Mouse (Mus musculus) bone marrow macrophage, adult 2 months (primary cell): ENCODE results near the gene Gm10775. TPM values are rescaled to one million over a fixed set of nuclear protein-coding genes. Genes with fewer than 3 reads are reported as not detected.

ENCODE experiments used
- H3K27ac ChIP-seq: 2 replicates; pipeline ENCODE4 v1.5.1; 2012; ENCODE audit warnings: low read depth, low read length; ENCODE audit not compliant: insufficient read depth
- H3K4me1 ChIP-seq: 2 replicates; pipeline ENCODE4 v1.6.1; 2012; ENCODE audit warnings: low read length; ENCODE audit not compliant: control insufficient read depth, insufficient read depth
- H3K4me3 ChIP-seq: 2 replicates; pipeline ENCODE4 v1.5.1; 2012; ENCODE audit warnings: mild to moderate bottlenecking, low read length, moderate library complexity; ENCODE audit not compliant: insufficient read depth
- CTCF ChIP-seq: IDR thresholded peaks from 2 replicates; pipeline ENCODE4 v1.5.1; 2012; ENCODE audit warnings: low read depth, mild to moderate bottlenecking, low read length, moderate library complexity
- POLR2A ChIP-seq: IDR thresholded peaks from 2 replicates; pipeline ENCODE4 v1.6.1; 2012; ENCODE audit warnings: mild to moderate bottlenecking, low read depth, low read length, borderline replicate concordance
- polyA plus RNA-seq: library from polyadenylated mRNA; stranded (reverse); fragments of >200 nt; gene quantifications from 2 replicates; pipeline ENCODE4 v1.2.4, GENCODE M21; 2012; ENCODE audit not compliant: missing spikeins, insufficient read depth, insufficient read length

The Gm10775 gene
- polyA plus RNA-seq = not detected in 2 replicates

- no peak for TF ChIP-seq POLR2A
- TF ChIP-seq CTCF = no peak
- no peak within 1 kb of the TSS for H3K4me3 ChIP-seq
- no peak within 1 kb of the TSS for H3K27ac ChIP-seq
- no peaks in the 10 kb centered on the region for H3K4me1 ChIP-seq
Measured at GRCm38 (mm10) chr13:65259239-65259638, at the start of gene Gm10775. Gene Gm10775 (plus strand): TSS chr13:65259539.

- no peak overlapping the region for H3K27ac ChIP-seq
- TF ChIP-seq CTCF (no peak), POLR2A (no peak)
- peaks cover 6% of the 10 kb centered on the region for H3K4me1 ChIP-seq
- H3K4me3 ChIP-seq = no peak overlapping the region
Measured at GRCm38 (mm10) chr13:65225945-65226344, 33.4 kb upstream of the Gm10775 start.

GRCm38 (mm10) chr13:65226657-65227056, 32.7 kb upstream of the Gm10775 start:
- no peak for TF ChIP-seq CTCF
- TF ChIP-seq POLR2A = no peak
- H3K27ac ChIP-seq = no peak overlapping the region
- H3K4me1 ChIP-seq = peaks cover 6% of the 10 kb centered on the region
- no peak overlapping the region for H3K4me3 ChIP-seq

GRCm38 (mm10) chr13:65237211-65237610, 22.1 kb upstream of the Gm10775 start:
- Histone ChIP-seq H3K27ac (no peak overlapping the region), H3K4me1 (no peaks in the 10 kb centered on the region; the same call in 1 of the 2 replicates)
- no peak for TF ChIP-seq POLR2A
- TF ChIP-seq CTCF = no peak

GRCm38 (mm10) chr13:65240509-65241098, 18.7 kb upstream of the Gm10775 start:
- no peak for TF ChIP-seq CTCF
- TF ChIP-seq POLR2A = peak; percentile 17; the same call in 1 of the 2 replicates
- peak overlapping the region; percentile 75 for H3K27ac ChIP-seq
- H3K4me1 ChIP-seq = no peaks in the 10 kb centered on the region; the same call in 1 of the 2 replicates
- H3K4me3 ChIP-seq = peak overlapping the region; percentile 98

More at GRCm38 (mm10) chr13:65237211-65237610, 22.1 kb upstream of the Gm10775 start:
- no peak overlapping the region for H3K4me3 ChIP-seq

GRCm38 (mm10) chr13:65241099-65241626, 18.2 kb upstream of the Gm10775 start:
- Histone ChIP-seq H3K27ac (peak overlapping the region; percentile 75), H3K4me3 (peak overlapping the region; percentile 98), H3K4me1 (no peaks in the 10 kb centered on the region; the same call in 1 of the 2 replicates)
- TF ChIP-seq POLR2A (no peak), CTCF (no peak)

- peak overlapping the region; percentile 98 for H3K4me3 ChIP-seq
- no peaks in the 10 kb centered on the region; the same call in 1 of the 2 replicates for H3K4me1 ChIP-seq
- TF ChIP-seq CTCF (no peak), POLR2A (no peak)
- peak overlapping the region; percentile 75 for H3K27ac ChIP-seq
Measured at GRCm38 (mm10) chr13:65241627-65242318, 17.6 kb upstream of the Gm10775 start.

GRCm38 (mm10) chr13:65242319-65242787, 17.0 kb upstream of the Gm10775 start:
- H3K4me1 ChIP-seq = no peaks in the 10 kb centered on the region; the same call in 1 of the 2 replicates
- TF ChIP-seq CTCF (no peak), POLR2A (no peak)
- peak overlapping the region; percentile 98 for H3K4me3 ChIP-seq
- H3K27ac ChIP-seq = no peak overlapping the region

- Histone ChIP-seq H3K4me1 (no peaks in the 10 kb centered on the region; the same call in 1 of the 2 replicates), H3K27ac (no peak overlapping the region), H3K4me3 (no peak overlapping the region)
- TF ChIP-seq CTCF = no peak
- no peak for TF ChIP-seq POLR2A
Measured at GRCm38 (mm10) chr13:65243273-65243672, 16.1 kb upstream of the Gm10775 start.

- H3K27ac ChIP-seq = no peak overlapping the region
- H3K4me3 ChIP-seq = no peak overlapping the region
- H3K4me1 ChIP-seq = no peaks in the 10 kb centered on the region
- no peak for TF ChIP-seq CTCF
- no peak for TF ChIP-seq POLR2A
Measured at GRCm38 (mm10) chr13:65258175-65258954, 974 bp upstream of the Gm10775 start.
